17 mouse cellular contexts compared by ENCODE assay signal in genomic region chr5:130880331-130880730, GRCm38 (mm10).
"Had no signal": no experiment of that assay in that cellular context is flagged by ENCODE, and none has a peak within 500 bp of the region (broad histone marks: within the 10 kb centered on the region; RNA-seq: fewer than 3 reads in every experiment).

No protein-coding gene starts in this region.

- H3K9ac ChIP-seq: lung, embryonic 14.5 days; midbrain, embryonic 12.5 days; neural tube, embryonic 13.5 days; neural tube, embryonic 15.5 days had no signal

- H3K36me3 ChIP-seq: midbrain, embryonic 12.5 days had no signal

- H3K4me2 ChIP-seq: lung, embryonic 14.5 days; midbrain, embryonic 12.5 days; neural tube, embryonic 13.5 days; neural tube, embryonic 15.5 days had no signal

- H3K9me3 ChIP-seq: midbrain, embryonic 12.5 days; neural tube, embryonic 15.5 days had no signal

- H3K4me3 ChIP-seq: midbrain, embryonic 12.5 days; myocyte; neural tube, embryonic 13.5 days; neural tube, embryonic 15.5 days had no signal

- H3K27ac ChIP-seq: midbrain, embryonic 12.5 days; neural tube, embryonic 13.5 days; neural tube, embryonic 15.5 days had no signal

- H3K4me1 ChIP-seq: midbrain, embryonic 12.5 days; neural tube, embryonic 13.5 days; neural tube, embryonic 15.5 days had no signal

- H3K27me3 ChIP-seq: midbrain, embryonic 12.5 days; neural tube, embryonic 13.5 days; neural tube, embryonic 15.5 days had no signal

- DNase-seq: lung, adult 18-20 months; lung, embryonic 14.5 days; lung, postnatal 10 days; lung, postnatal 4 days; midbrain, embryonic 14.5 days; retina, postnatal 1 day; right cerebral cortex, adult 18-20 months; right cerebral cortex, postnatal 25 days; right cerebral cortex, postnatal 4 days; spleen, adult 18-20 months; thymus, adult 18-20 months; thymus, postnatal 14 days; thymus, postnatal 36 days had no signal
